Mouse (Mus musculus): ENCODE measurements at regions not wholly inside any gene's neighbourhood (a gene's known extent, or its start where the extent isn't known, plus 50 kb on each side); places are given as distances from the start of the nearest gene placed in this dataset.
A peak's percentile ranks its signal among the peaks of the same experiment; 100 is the strongest.
"Not testable (repeated sequence)": the region's sequence is repeated elsewhere in the genome, so short reads cannot be mapped to it uniquely, and the experiment has no call there.

DNA sequence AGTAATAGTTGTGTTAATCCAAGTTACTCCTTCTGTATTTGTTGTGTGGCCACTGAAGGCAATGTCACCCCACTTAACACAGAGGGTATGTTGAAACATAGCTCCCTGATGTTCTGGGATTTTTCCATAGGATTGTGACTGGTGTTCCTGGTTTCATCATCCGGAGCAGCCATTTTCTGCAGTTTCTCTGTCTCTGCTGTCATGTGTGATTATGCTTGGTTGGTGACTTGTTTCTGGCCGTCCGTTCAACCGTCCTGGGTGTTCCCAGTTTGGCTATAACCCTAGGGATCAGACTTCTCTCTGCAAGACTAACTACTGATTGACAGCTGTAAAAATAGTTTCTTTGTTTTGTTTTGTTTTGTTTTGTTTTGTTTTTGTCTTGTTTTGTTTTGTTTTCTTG is 98.1 kb upstream of the Rpl34 start:
- DNase-seq (ENCODE audit: low spot score in 2 of 2), result no peak

DNA sequence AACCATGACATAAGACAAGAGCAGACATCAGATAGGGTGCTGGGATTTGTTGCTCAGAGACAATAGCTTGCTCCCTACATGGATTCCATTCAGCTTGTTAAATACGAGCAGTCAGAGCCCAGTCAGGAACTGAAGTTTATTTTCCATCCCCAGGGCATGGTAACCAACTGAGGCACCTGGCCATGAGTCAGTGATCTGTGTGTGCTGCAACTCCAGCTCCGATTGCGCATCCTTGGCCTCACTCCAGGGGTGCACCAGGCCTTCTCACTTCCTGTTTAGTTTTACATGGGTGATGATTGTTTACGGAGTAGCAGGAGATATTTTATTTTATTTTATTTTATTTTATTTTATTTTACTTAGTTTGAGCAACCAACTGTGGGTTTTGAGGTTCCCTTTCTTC is 97.7 kb upstream of the Rpl34 start:
- DNase-seq (ENCODE audit: low spot score in 2 of 2), result no peak

DNA sequence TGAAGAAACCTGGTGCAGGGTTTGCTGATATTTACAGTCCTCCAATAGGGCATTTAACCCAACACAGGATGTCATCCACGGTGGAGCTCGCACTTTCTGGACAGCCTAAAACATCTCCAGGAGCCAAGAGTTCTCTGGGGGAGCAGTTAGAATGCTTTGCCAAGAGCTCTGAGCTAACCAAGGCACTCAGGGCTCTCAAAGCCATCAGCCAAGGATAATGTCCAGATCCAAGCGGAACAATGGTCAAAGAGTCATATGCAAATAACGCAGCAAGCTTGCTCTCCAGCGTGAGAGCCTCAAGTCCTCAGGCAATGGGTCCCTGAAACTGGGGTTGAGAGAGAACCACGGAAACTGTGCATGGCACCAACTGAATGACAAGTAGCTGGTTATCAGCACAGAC is 96.8 kb upstream of the Rpl34 start:
- DNase-seq (ENCODE audit: low spot score in 2 of 2), result no peak

DNA sequence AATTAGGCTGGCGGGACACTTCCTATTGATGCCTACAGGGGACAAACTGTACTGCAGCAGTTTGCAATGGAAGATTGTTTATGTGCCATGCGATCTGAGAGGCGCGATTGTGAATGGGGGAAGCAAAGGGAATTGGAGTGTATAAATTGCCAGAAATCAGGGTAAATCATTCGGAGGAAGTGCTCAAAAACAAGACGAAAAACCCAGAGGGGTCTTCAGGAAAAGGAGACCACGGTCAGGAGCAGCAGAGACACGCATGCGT is 89.6 kb upstream of the Rpl34 start:
- no peak for DNase-seq (ENCODE audit: low spot score in 2 of 2)

DNA sequence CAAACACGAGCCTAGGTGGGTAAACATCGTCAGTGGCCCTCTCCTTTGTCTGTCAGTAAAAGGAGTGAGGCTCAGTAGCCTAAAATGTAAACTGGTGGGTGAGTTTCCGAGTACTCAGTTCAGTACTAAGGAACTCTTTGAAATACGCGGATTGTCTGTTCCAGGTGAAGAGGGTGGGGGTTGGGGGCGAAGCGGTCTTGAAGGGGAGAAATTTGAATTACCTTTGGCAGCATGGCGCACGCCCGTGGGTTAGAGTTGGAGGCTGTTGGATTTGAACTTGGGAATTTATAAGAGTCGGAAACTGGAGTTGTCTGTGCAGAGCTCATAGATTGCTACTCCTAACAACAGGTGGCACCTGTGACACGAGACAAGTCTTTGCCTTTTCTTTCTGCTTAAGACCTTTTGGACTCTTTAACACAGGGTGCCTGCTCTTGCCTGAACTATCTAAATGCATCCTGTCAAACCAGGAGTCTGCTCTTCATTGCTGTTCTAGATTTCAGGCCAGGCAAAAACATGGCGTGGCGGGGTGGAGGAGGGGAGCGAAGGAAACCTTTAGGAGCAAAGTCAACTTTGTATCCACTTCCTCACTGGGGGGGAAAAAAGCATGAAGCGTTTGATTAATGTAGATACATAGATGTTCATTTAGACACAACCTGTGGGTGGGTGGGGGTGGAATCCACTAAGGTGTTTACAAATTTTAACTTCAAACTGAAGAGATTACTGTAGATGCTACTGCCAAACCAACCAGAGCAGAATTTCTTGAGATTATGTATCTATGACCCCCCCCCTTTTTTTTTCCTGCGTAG is 89.0 kb upstream of the Rpl34 start:
- DNase-seq (ENCODE audit: low spot score in 2 of 2), result no peak

- peak; percentile 71 to 82 for DNase-seq (ENCODE audit: low spot score in 2 of 2)
Measured at GRCm38 (mm10) chr3:130818467-130819030, 88.4 kb upstream of the Rpl34 start.

GRCm38 (mm10) chr3:130809696-130810665 is 79.8 kb upstream of the Rpl34 start:
- no peak for DNase-seq (ENCODE audit: low spot score in 2 of 2)

- DNase-seq (ENCODE audit: low spot score in 2 of 2), result no peak
Measured at GRCm38 (mm10) chr3:130805345-130805744, 75.1 kb upstream of the Rpl34 start.

DNA sequence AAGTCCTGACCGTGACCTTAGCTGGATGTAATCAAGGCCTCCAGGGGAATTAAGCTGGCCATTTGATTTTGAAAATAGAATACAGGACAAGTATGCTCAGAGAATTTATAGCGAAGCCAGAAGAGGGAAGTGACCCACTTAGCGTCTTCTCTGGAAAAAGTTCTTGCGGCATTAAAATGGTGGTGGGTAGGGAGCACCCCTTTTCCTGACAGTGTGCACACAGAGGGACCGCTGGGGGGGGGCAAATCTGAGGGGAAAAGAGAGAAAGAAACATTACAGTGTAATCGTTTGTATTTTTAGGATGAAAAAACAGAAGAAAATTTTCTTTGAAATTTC is 74.1 kb upstream of the Rpl34 start:
- no peak for DNase-seq (ENCODE audit: low spot score in 2 of 2)

DNA sequence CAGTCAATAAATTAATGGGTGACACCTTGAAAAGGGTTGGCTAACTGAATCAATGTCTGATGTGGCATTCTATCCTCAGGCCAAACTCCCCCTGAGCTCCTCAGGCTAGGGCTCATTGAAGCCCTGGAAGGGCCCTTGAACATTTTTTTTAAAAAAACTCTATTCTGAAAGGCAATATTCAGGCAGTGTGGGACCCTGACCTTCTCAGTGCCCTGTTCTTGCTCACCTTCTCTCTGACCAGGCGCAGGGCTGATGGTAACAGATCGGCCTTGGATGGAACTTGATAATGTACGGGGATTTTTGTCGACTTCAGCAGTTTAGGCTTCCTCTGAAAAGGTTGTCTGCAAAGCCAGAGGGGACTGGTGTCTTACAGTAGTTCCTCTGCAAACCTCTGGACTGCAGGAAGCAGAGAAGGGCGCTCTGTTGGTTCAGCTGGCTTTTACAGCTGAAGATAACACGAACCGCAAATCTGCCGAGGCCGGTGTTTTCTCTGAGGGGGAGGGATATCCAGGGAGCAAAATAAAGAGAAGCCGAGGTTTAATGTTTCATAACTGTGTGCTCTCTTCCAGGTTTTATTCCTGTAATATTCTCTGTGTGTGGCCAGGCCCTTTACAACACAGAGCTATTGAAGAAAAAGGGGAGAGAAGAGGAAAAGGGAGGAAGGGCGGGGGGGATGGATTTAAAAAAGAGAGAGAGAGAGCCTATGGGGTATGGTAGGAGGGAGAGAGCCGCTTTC is 73.6 kb upstream of the Rpl34 start:
- DNase-seq (ENCODE audit: low spot score in 2 of 2), result no peak

- no peak for DNase-seq (ENCODE audit: low spot score in 2 of 2)
Measured at GRCm38 (mm10) chr3:130800016-130800415, 69.8 kb upstream of the Rpl34 start.

DNA sequence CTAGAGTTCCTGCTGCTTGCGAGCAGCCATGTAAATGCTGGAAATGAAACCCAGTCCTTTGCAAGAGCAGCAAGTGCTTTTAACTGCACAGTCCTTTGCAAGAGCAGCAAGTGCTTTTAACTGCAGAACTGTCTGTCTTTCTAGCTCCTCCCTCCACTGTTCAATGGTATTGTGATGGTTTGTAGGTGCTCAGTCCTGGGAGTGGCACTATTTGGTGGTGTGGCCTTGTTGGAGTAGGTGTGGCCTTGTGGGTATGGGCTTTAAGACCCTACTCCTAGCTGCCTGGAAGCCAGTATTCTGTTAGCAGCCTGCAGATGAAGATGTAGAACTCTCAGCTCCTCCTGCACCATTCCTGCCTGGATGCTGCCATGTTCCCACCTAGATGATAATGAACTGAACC is 67.8 kb upstream of the Rpl34 start:
- not testable (repeated sequence) for DNase-seq (ENCODE audit: low spot score in 2 of 2)

DNA sequence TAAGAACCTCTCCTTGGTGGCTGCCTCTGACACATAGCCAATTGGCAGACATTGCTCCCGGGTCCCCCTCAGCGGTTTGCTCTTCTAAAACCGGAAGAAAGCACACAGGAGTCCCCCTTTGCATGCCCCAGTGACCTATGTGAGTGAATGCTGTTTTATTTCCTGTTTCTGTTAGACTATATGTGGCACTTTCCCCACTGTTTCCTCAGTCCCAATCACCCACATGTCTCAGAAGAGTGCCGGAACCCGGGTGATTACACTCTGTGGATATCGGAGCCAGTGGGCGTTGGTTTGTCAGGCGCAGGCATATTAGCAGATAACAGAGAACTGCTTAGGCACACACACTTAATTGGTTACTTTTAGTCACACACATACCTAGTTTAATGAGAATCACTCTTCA is 66.3 kb upstream of the Rpl34 start:
- DNase-seq (ENCODE audit: low spot score in 2 of 2), result no peak

DNA sequence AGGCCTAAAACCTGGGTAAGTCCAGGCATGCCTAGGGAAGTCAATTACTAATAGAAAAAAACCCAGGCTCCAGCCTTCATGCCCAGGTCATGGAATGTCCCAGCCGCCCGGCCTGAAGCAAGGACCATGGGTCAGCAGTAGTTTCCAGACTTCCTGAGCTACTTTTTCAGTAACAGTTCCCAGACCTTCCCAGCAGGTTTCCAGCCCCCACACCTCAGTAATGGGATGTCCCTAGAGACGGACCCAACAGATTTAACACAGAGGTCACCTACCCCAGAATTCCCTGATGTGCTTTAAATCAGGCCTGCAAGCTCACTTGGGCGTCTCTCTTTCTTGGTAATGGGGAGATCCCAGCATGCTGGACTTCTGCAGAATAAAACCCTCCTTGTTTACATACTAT is 65.2 kb upstream of the Rpl34 start:
- DNase-seq (ENCODE audit: low spot score in 2 of 2), result no peak

DNA sequence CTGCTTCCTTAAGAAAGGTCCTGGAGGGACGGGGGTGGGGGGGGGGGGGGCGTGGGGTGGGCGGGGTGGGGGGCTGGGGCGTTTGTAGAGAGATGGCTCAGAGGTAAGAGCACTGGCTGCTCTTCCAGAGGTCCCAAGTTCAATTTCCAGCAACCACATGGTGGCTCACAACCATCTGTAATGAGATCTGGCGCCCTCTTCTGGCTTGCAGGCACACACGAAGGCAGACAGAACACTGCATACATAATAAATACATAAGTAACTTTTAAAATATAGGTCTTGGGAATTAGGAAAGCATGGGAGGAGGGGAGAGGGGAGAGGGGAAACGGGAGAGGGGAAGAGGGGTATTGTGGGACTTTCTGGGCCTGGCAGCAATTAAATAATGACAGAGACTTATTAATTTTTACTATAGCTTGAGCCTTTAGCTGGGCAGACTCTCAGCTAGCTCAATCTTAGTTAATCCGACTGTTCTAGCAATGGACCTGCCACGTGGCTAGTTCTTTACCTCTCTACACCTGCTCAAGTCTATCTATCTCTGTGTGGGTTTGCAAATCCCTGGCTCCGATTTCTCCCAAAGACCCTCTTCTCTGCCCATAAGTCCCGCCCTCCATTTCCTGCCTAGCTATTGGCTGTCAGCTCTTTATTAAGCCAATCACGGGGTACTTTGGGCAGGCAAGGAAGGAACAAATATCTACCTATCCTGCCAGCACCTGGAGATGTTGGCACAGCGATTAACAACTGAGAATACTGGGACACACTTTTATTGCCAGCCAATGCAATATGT is 64.1 kb upstream of the Rpl34 start:
- no peak for DNase-seq (ENCODE audit: low spot score in 2 of 2)

- no peak for DNase-seq (ENCODE audit: low spot score in 2 of 2)
Measured at GRCm38 (mm10) chr3:130780706-130781240, 50.6 kb upstream of the Rpl34 start.

Data from urinary bladder, adult 18-20 months (tissue).